Mouse (Mus musculus): ENCODE data around the gene Map1a. TPM values are rescaled to one million over a fixed set of nuclear protein-coding genes. Genes with fewer than 3 reads are reported as not detected.
A peak's percentile ranks its signal among the peaks of the same experiment; 100 is the strongest.

Gene Map1a
- polyA plus RNA-seq (2015; fragmentation: Nextera tagmentation; extraction: Ambion mirVana): 5.5 and 6.5 TPM in 2 replicates

DNA sequence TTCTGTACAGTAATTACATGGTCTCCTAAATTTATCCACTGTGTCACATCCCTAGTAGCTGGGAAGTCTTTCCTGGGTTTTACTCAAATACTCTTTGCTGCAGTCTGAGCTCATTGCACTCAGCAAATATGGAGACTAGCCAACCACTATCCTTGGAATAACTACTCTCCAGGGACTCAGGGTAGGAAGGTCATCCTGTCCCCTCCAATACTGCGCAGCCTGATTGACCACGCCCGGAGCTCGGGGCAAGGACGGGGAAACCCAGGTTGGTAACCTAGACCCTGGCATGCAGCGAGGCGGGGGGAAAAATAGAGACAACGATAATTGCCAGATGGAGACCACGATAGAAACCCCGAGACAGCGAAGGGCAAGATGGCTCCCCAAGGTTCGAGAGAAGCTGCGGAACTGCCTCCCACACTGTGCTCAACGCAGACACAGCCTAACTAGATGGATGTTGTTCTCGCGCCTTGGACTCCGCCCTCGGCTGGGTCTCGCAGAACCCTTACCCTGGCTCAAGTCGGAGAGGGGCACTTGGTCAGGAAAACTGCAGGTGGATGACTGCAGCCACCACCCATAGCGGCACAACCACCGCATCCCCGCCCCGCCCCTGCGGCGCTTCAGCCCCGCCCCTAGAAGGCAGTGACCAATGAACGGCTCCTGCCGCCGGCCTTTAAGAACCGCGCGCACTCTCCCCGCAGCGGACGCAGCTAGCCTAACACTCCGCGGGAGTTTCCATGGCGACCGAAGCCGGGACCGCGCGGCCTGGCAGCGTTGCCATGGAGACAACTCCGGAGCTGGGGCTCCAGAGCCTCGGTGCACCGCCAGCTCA, at the start of gene Map1a:
Map1a (plus strand) TSS at position 700 of the 829 bp plus-strand sequence.
- peaks cover 19% of the 10 kb centered on the region for H3K4me1 ChIP-seq
- peak; percentile 95 for ATAC-seq (ENCODE audit: insufficient number of reproducible peaks, low FRiP score, low TSS enrichment, low read depth)
- H3K4me3 ChIP-seq (replicated peaks): peak within 1 kb of the TSS; percentile 60
- H3K36me3 ChIP-seq: no peaks in the 10 kb centered on the region
- peak within 1 kb of the TSS; percentile 23 for H3K9ac ChIP-seq
- no peaks in the 10 kb centered on the region for H3K9me3 ChIP-seq (replicated peaks)
- H3K27ac ChIP-seq (replicated peaks): no peak within 1 kb of the TSS
- peaks cover 35% of the 10 kb centered on the region for H3K27me3 ChIP-seq
- peak within 1 kb of the TSS; percentile 90 for H3K4me2 ChIP-seq (replicated peaks)
- WGBS: 1% methylated on average over 48 of the region's 48 CpGs

DNA sequence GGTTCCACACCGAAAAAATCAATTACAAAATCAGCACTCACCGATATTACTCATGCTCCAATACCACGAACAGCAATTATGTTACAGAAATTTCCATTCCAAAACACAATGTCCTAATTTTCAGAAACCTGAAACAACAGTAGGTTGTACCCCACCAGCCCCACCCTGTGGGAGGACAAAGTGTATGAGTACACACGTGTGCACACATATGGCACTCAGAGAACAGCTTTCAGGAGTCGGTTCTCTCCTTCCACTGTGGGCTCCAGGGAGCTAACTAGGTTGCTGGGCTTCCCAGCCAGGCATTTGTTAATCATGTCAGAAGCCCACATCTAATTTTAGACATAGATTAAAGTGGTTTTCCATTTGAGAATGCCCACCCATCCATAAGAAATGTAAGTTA, 45.3 kb upstream of the Map1a start:
- Histone ChIP-seq H3K9me3 (replicated peaks) (no peaks in the 10 kb centered on the region), H3K27me3 (no peaks in the 10 kb centered on the region), H3K4me2 (replicated peaks) (no peak overlapping the region), H3K4me3 (replicated peaks) (no peak overlapping the region), H3K36me3 (peaks cover 71% of the 10 kb centered on the region), H3K4me1 (no peaks in the 10 kb centered on the region), H3K9ac (no peak overlapping the region), H3K27ac (replicated peaks) (no peak overlapping the region)
- 85% methylated on average over 5 of the region's 5 CpGs for WGBS
- ATAC-seq (ENCODE audit: insufficient number of reproducible peaks, low FRiP score, low TSS enrichment, low read depth): no peak

DNA sequence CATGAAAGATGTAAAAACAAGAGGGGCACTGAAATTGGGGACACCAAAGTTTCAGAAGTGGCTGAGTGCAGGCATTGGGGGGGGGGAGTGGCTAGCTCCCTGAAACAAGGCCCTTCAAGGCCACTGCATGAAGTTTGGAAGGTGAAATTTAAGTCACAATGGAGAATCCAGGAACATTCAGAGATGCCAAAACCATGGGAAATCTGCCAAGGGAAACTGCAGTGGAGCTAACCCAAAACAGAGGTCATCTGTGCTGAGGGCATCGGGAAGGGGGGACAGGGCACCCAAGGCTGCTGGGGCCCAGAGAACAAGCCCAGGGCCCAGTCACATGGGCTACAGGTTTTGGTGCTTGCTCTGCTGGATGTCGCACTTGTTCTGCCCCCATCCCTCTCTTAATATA, 39.6 kb upstream of the Map1a start:
- 86% methylated on average over 2 of the region's 2 CpGs for WGBS
- no peak for ATAC-seq (ENCODE audit: insufficient number of reproducible peaks, low FRiP score, low TSS enrichment, low read depth)

GRCm38 (mm10) chr2:121268446-121268845, 21.0 kb upstream of the Map1a start:
- no peak overlapping the region for H3K9ac ChIP-seq
- H3K4me3 ChIP-seq (replicated peaks): no peak overlapping the region
- ATAC-seq (ENCODE audit: insufficient number of reproducible peaks, low FRiP score, low TSS enrichment, low read depth): no peak
- peaks cover 19% of the 10 kb centered on the region for H3K4me1 ChIP-seq
- 62% methylated on average over 8 of the region's 8 CpGs for WGBS
- no peak overlapping the region for H3K4me2 ChIP-seq (replicated peaks)
- no peaks in the 10 kb centered on the region for H3K9me3 ChIP-seq (replicated peaks)
- peaks cover 29% of the 10 kb centered on the region for H3K36me3 ChIP-seq
- no peak overlapping the region for H3K27ac ChIP-seq (replicated peaks)
- H3K27me3 ChIP-seq: no peaks in the 10 kb centered on the region

More for the DNA sequence above, 39.6 kb upstream of the Map1a start:
- no peak overlapping the region for H3K9ac ChIP-seq
- H3K27me3 ChIP-seq: no peaks in the 10 kb centered on the region
- no peak overlapping the region for H3K4me2 ChIP-seq (replicated peaks)
- H3K4me1 ChIP-seq: no peaks in the 10 kb centered on the region
- H3K36me3 ChIP-seq: peaks cover 90% of the 10 kb centered on the region
- H3K9me3 ChIP-seq (replicated peaks): no peaks in the 10 kb centered on the region
- no peak overlapping the region for H3K27ac ChIP-seq (replicated peaks)
- H3K4me3 ChIP-seq (replicated peaks): no peak overlapping the region

DNA sequence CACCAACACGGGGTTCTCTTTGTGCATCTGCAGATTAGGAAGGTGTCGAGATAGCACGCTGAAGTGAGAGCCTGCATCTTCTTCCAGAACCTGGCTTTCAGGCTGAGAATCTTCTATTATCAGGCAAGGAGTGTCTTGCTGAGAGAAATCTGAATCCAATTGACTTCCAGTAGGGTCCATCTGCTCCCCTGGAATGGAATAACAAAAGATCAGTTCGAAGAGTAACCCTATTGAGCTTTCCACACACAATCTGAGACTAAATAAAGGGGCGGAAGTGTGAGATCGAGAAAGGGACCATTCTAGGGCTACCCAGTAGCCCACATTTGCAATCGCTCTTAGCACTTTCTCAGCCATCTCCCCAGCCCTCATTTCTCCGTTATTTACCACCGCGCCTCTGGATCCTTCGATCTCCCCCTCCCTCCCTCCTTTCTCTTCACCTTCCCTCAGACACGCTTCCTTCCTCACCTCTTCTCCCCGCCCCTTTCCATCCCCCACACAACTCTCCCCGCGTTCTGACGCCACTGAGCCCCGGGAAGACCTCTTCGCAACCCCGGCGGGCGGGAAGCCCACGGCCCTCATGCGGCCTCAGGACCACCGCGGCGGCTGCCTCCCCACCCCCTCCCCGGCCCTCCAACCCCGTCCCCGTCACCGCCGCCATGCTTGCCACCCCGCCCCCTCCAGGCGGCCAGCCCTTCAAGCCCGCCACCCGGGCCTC, 18.7 kb upstream of the Map1a start:
- Histone ChIP-seq H3K27me3 (no peaks in the 10 kb centered on the region), H3K4me1 (peaks cover 19% of the 10 kb centered on the region), H3K9ac (peak overlapping the region; percentile 80), H3K9me3 (replicated peaks) (no peaks in the 10 kb centered on the region), H3K36me3 (peaks cover 19% of the 10 kb centered on the region), H3K27ac (replicated peaks) (peak overlapping the region; percentile 80), H3K4me2 (replicated peaks) (peak overlapping the region; percentile 57), H3K4me3 (replicated peaks) (peak overlapping the region; percentile 93)
- WGBS: 1% methylated on average over 30 of the region's 35 CpGs
- peak; percentile 80 for ATAC-seq (ENCODE audit: insufficient number of reproducible peaks, low FRiP score, low TSS enrichment, low read depth)

DNA sequence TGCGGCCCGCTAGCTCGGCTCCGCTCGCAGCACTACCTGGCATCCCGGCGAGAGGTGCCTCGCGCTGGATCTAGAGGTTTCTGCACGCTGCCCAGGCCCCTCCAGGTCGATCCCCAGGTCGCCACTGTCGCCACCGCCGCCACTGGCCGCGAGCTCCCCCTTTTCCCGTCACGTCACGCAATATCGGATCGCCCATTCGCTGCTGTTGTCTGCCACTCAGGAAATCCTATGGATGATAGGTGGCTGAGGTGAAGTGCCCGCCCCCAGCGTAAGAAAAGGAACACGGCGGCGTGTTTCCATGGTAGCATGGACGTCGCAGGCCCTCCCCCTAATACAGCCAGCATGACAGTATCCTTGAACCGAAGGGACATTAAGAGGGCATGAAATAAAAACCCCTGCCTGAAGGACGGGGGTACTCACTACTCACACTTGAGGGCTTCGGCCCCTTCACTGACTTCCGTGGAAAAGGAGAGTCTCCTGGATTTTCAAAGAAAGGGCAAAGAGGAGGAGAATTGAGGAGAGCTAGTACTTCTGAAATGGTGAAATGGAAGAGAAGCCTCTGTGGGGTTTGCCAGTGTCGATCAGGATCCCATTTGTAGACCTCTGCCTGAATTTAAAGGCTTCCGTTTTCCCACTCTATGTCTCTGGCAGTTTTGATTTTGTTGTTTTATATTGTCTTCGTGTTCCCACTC, 18.0 kb upstream of the Map1a start, which contains the start of gene Trp53bp1:
Trp53bp1 (minus strand) TSS at position 172 of the 692 bp plus-strand sequence.
- H3K27ac ChIP-seq (replicated peaks): peak within 1 kb of the TSS; percentile 80
- peak within 1 kb of the TSS; percentile 57 for H3K4me2 ChIP-seq (replicated peaks)
- H3K4me1 ChIP-seq: peaks cover 19% of the 10 kb centered on the region
- ATAC-seq (ENCODE audit: insufficient number of reproducible peaks, low FRiP score, low TSS enrichment, low read depth): peak; percentile 98
- WGBS: under 1% methylated on average over 36 of the region's 37 CpGs
- H3K9me3 ChIP-seq (replicated peaks): no peaks in the 10 kb centered on the region
- H3K36me3 ChIP-seq: peaks cover 19% of the 10 kb centered on the region
- H3K9ac ChIP-seq: peak within 1 kb of the TSS; percentile 80
- no peaks in the 10 kb centered on the region for H3K27me3 ChIP-seq
- H3K4me3 ChIP-seq (replicated peaks): peak within 1 kb of the TSS; percentile 93

DNA sequence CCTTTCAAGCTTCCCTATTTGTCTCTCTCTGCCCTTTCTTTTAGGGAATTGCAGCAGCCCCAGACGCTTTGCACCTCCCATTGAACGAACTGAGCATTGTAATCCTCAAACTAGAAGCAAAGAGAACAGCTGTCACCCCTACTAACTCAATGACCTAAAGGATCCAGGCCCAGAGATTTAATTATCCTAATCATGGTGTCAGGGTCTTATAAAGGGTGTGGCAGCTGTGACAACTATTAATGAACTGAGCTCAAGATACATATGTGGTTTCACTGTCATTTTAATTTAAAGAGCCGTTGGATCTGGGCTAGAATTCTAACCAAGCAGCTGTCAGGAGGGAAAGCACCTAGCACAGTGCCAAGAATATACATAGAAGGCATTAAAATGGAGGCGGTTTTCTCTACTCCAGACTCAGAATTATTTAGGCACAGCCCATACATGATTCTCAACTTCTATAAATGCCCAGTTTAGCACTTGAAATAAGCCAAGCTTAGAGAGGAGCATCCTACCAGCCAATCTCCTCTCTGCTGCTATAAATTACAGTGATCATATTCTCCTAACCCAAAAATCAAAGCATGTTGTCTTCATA, 17.4 kb upstream of the Map1a start:
- Histone ChIP-seq H3K4me1 (peaks cover 19% of the 10 kb centered on the region), H3K4me3 (replicated peaks) (peak overlapping the region; percentile 93), H3K27ac (replicated peaks) (peak overlapping the region; percentile 53; the same call in 1 of the 2 replicates), H3K9me3 (replicated peaks) (no peaks in the 10 kb centered on the region), H3K9ac (no peak overlapping the region), H3K27me3 (no peaks in the 10 kb centered on the region), H3K36me3 (peaks cover 19% of the 10 kb centered on the region), H3K4me2 (replicated peaks) (peak overlapping the region; percentile 57)
- 19% methylated on average over 4 of the region's 4 CpGs for WGBS
- no peak for ATAC-seq (ENCODE audit: insufficient number of reproducible peaks, low FRiP score, low TSS enrichment, low read depth)

- Histone ChIP-seq H3K36me3 (no peaks in the 10 kb centered on the region), H3K4me1 (peaks cover 13% of the 10 kb centered on the region), H3K4me2 (replicated peaks) (no peak overlapping the region), H3K9ac (no peak overlapping the region), H3K27ac (replicated peaks) (no peak overlapping the region), H3K4me3 (replicated peaks) (no peak overlapping the region), H3K27me3 (peaks cover 35% of the 10 kb centered on the region), H3K9me3 (replicated peaks) (no peaks in the 10 kb centered on the region)
- ATAC-seq (ENCODE audit: insufficient number of reproducible peaks, low FRiP score, low TSS enrichment, low read depth): no peak
- WGBS: 62% methylated on average over 2 of the region's 2 CpGs
Observed at GRCm38 (mm10) chr2:121287850-121288249, 1.6 kb upstream of the Map1a start.

- ATAC-seq (ENCODE audit: insufficient number of reproducible peaks, low FRiP score, low TSS enrichment, low read depth): no peak; the same call in 1 of the 2 replicates
- Histone ChIP-seq H3K27me3 (peaks cover 35% of the 10 kb centered on the region), H3K4me1 (peaks cover 28% of the 10 kb centered on the region), H3K9me3 (replicated peaks) (no peaks in the 10 kb centered on the region), H3K36me3 (no peaks in the 10 kb centered on the region), H3K4me2 (replicated peaks) (peak overlapping the region; percentile 90), H3K27ac (replicated peaks) (no peak overlapping the region), H3K4me3 (replicated peaks) (peak overlapping the region; percentile 60), H3K9ac (peak overlapping the region; percentile 23)
- 4% methylated on average over 36 of the region's 36 CpGs for WGBS
Observed at GRCm38 (mm10) chr2:121289730-121290540, 535 bp downstream of the Map1a start.

DNA sequence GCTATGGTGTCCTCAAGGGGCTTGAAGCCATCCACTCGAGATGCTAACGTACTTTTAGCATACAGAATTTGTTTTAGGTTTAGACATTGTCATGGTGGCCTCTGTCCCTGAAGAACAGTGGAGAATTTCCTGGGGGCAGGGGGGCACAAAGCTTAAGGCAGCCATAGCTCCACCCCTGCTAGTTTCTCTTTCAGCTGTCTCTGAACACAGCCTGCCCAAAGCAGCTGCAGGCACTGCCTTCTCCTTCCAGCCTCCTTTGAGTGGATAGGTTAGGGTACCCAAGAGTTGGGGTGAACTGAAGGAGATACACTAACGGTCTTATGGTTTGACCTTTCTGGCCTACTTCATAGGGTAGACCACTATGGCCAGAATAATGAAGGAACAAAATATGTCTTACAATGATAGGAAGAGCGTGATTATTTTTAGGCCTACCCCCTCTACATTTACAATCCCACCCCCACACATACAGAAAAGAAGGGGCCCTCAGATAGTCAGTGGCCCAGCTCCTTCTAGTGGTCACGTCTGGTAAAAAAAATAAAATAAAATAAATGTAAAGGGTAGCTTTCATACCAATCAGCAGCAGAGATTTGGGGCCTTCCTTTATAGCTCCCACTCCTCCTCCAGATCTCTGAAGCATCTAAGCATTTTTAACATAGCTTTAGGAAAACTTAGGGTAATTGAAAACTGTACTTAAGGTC, 3.1 kb downstream of the Map1a start:
- Histone ChIP-seq H3K4me1 (peaks cover 50% of the 10 kb centered on the region), H3K9me3 (replicated peaks) (no peaks in the 10 kb centered on the region), H3K4me3 (replicated peaks) (no peak overlapping the region), H3K27ac (replicated peaks) (no peak overlapping the region), H3K4me2 (replicated peaks) (no peak overlapping the region), H3K36me3 (no peaks in the 10 kb centered on the region), H3K9ac (no peak overlapping the region), H3K27me3 (peaks cover 54% of the 10 kb centered on the region)
- 62% methylated on average over 5 of the region's 5 CpGs for WGBS
- ATAC-seq (ENCODE audit: insufficient number of reproducible peaks, low FRiP score, low TSS enrichment, low read depth): no peak
